Mouse (Mus musculus) C2C12 (cell line): ENCODE measurements around the gene Man2a2. TPM values are rescaled to one million over a fixed set of nuclear protein-coding genes. Genes with fewer than 3 reads are reported as not detected.
A peak's percentile ranks its signal among the peaks of the same experiment; 100 is the strongest.

Source experiments
- H3K27me3 ChIP-seq: one replicate; pipeline ENCODE4 v1.6.1; 2011; ENCODE audit not compliant: control insufficient read depth, insufficient read depth, insufficient read length
- H3K36me3 ChIP-seq: one replicate; pipeline ENCODE4 v1.6.1; 2011; ENCODE audit not compliant: control insufficient read depth, insufficient read depth
- H3K4me3 ChIP-seq: one replicate; pipeline ENCODE4 v1.5.1; 2011; ENCODE audit warnings: mild to moderate bottlenecking, control low read depth; ENCODE audit not compliant: poor library complexity, insufficient read depth, severe bottlenecking
- H3K79me2 ChIP-seq: one replicate; pipeline ENCODE4 v1.6.1; 2011; ENCODE audit not compliant: control insufficient read depth, insufficient read depth
- H3K79me3 ChIP-seq: one replicate; pipeline ENCODE4 v1.6.1; 2011; ENCODE audit warnings: low read depth, control low read depth
- H3ac ChIP-seq: one replicate; pipeline ENCODE3; 2011; ENCODE audit warnings: low read depth; ENCODE audit not compliant: control insufficient read depth, insufficient read length
- CEBPB ChIP-seq: IDR thresholded peaks from one replicate; pipeline ENCODE4 v1.6.1; 2011; ENCODE audit warnings: low read depth, mild to moderate bottlenecking, control low read depth, moderate library complexity
- CTCF ChIP-seq: IDR thresholded peaks from one replicate; pipeline ENCODE4 v1.5.1; 2011; ENCODE audit not compliant: control insufficient read depth, insufficient read depth, insufficient read length
- FOSL1 ChIP-seq: IDR thresholded peaks from one replicate; pipeline ENCODE4 v1.8.0; 2011; ENCODE audit warnings: mild to moderate bottlenecking, low read length; ENCODE audit not compliant: poor library complexity, insufficient read depth, severe bottlenecking
- MAX ChIP-seq: IDR thresholded peaks from one replicate; pipeline ENCODE4 v1.6.1; 2011; ENCODE audit warnings: mild to moderate bottlenecking, control low read depth
- MYOD1 ChIP-seq: IDR thresholded peaks from one replicate; pipeline ENCODE4 v1.6.1; 2011; ENCODE audit warnings: low read depth; ENCODE audit not compliant: control insufficient read depth, insufficient read length
- MYOG ChIP-seq: IDR thresholded peaks from one replicate; pipeline ENCODE4 v1.6.1; 2011; ENCODE audit not compliant: control insufficient read depth, insufficient read length; ENCODE audit errors: extremely low read depth
- USF1 ChIP-seq: IDR thresholded peaks from one replicate; pipeline ENCODE4 v1.6.1; 2011; ENCODE audit warnings: low read depth, mild to moderate bottlenecking, control low read depth, moderate library complexity
- polyA plus RNA-seq: library from polyadenylated mRNA; unstranded; fragments of >200 nt; fragmentation: generic; extraction: Trizol; gene quantifications from one replicate; pipeline ENCODE4 v1.2.1, GENCODE M21; 2012; ENCODE audit warnings: missing spikeins

The Man2a2 gene
- polyA plus RNA-seq, 1 experiment, result 21.5 TPM

DNA sequence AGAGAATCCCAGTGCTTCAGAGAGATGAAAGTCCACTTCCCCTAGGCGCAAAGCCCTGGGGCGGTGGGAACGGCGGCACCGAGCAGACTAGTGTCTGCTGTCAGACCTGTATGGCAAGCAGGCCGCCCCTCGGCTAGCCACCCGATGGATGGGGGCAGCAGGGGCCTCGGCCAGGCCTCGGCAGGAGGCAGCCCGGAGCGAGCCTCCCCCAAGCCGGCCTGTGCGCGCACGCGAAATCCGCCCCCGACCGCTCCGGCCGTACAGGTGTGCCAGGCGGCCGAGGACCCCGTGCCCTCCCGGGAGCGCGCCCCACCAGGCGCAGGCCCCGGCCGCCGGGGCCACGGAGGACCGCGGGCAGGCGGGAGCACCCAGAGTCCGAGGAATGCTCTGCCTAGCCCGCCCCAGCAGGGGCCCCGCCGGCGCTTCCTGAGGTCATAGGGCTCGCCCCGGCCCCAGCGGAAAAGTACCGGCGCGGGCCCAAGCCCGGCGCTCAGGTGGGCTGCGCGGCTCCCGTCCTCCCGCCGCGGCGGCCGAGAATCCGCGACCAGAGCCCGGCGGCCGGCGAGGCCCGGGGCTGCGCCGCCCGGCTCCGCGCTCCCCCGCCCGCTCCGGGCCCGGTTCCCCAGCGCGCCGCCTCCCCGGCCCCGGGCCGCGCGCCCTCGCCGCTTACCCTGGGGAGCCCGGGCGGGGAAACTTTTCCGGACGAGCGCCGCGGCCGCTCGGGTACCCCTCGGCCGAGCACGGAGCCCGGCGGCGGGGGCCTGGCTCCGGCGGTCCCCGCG is 30.9 kb upstream of the Man2a2 start:
- peak overlapping the region; percentile 65 for H3K4me3 ChIP-seq
- no peaks in the 10 kb centered on the region for H3K27me3 ChIP-seq
- peaks cover 12% of the 10 kb centered on the region for H3K36me3 ChIP-seq
- H3ac ChIP-seq, result peak overlapping the region; percentile 97
- TF ChIP-seq CEBPB (no peak), MYOD1 (no peak), USF1 (no peak), MAX (no peak), MYOG (no peak), FOSL1 (no peak), CTCF (no peak)
- H3K79me3 ChIP-seq, result peaks cover 30% of the 10 kb centered on the region
- H3K79me2 ChIP-seq, result peaks cover 59% of the 10 kb centered on the region

DNA sequence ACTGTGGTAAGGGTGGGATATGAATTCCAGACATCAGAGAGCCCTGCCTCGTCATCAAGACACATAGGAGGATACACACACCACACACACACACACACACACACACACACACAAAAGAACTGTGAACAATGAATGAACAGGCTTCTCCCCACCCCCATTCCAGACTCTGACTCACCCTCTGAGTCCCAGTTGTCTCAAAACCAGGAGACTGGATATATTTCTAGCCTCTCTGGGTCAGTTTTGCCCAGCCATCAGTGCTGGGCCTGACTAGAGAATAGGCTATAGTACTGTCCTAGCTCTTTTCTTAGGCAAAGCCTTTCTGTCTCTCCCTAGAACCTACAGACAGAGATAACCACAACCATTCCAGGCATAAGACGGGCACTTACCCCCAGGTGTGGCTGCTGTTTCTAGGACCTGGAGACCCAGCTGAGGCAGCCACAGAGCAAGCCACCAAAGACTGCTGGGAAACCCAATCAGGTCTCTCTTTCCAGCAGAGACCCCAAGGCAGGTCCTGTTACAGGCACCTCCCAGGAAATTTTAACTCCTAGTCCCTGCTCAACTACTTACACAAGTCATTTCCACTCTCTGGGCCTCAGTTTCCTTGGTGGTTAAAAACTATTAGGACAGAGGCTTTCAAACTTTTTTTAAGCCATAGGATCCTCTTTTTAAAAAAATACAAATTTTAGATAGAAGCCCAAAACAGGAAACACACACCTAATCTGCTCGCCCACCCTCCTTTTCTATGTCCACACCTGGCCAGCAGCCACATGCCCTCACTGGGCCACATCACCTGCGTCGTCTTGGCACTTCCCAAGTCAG is 30.1 kb upstream of the Man2a2 start:
- peaks cover 30% of the 10 kb centered on the region for H3K79me3 ChIP-seq
- no peaks in the 10 kb centered on the region for H3K27me3 ChIP-seq
- H3ac ChIP-seq, result peak overlapping the region; percentile 97
- H3K79me2 ChIP-seq, result peaks cover 63% of the 10 kb centered on the region
- peaks cover 18% of the 10 kb centered on the region for H3K36me3 ChIP-seq
- TF ChIP-seq MYOD1, result no peak
- TF ChIP-seq FOSL1, result peak; percentile 66
- H3K4me3 ChIP-seq, result peak overlapping the region; percentile 65

DNA sequence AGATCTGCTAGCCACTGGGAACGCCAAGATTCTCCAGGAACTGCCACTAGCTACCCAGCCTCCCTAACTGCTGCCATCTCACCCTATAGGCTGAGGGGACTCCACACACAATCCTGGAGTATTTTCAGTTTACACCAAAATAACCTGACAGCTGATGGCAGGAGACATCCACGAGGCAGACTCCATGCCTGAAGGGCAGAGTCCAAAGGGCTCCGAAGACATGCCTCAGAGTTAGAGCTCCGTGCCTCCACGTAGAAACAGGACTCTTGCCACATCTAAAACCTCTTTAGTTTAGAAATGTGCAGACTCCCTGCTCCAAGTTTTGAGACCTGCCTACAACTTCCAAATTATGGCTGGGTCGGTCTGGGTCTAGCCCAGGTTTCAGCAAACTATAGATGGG is 29.4 kb upstream of the Man2a2 start:
- peak overlapping the region; percentile 19 for H3K4me3 ChIP-seq
- TF ChIP-seq CEBPB (no peak), CTCF (no peak), MYOD1 (no peak), MAX (no peak), MYOG (no peak), FOSL1 (no peak), USF1 (no peak)

DNA sequence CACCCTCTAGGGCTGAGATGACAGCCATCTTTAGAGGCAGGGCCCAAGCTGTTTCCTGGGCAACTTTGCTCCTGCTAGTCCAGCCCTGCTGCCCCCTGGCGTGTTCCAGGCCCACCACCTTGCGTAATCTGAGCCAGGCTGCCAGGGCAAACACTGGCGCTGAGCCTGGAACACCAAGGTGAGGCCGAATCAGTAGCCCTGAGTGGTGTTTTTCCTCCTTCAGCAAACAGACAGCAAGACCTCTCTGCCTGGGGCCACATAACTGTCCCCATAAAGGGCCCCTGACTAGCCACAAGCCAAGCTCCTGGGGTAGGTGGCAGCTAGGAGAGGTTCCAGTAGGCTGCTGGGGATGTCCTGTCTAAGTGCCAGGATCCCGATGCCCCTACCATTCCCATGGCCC is 28.9 kb upstream of the Man2a2 start:
- no peaks in the 10 kb centered on the region for H3K27me3 ChIP-seq
- H3K79me3 ChIP-seq, result peaks cover 30% of the 10 kb centered on the region
- H3K36me3 ChIP-seq, result peaks cover 27% of the 10 kb centered on the region
- peaks cover 63% of the 10 kb centered on the region for H3K79me2 ChIP-seq
- H3ac ChIP-seq, result no peak overlapping the region
- no peak for TF ChIP-seq CTCF
- TF ChIP-seq CEBPB, result peak; percentile 81
- H3K4me3 ChIP-seq, result peak overlapping the region; percentile 6

More for the DNA sequence above, 29.4 kb upstream of the Man2a2 start:
- Histone ChIP-seq H3K27me3 (no peaks in the 10 kb centered on the region), H3K79me3 (peaks cover 30% of the 10 kb centered on the region), H3ac (peak overlapping the region; percentile 26), H3K79me2 (peaks cover 63% of the 10 kb centered on the region), H3K36me3 (peaks cover 22% of the 10 kb centered on the region)

DNA sequence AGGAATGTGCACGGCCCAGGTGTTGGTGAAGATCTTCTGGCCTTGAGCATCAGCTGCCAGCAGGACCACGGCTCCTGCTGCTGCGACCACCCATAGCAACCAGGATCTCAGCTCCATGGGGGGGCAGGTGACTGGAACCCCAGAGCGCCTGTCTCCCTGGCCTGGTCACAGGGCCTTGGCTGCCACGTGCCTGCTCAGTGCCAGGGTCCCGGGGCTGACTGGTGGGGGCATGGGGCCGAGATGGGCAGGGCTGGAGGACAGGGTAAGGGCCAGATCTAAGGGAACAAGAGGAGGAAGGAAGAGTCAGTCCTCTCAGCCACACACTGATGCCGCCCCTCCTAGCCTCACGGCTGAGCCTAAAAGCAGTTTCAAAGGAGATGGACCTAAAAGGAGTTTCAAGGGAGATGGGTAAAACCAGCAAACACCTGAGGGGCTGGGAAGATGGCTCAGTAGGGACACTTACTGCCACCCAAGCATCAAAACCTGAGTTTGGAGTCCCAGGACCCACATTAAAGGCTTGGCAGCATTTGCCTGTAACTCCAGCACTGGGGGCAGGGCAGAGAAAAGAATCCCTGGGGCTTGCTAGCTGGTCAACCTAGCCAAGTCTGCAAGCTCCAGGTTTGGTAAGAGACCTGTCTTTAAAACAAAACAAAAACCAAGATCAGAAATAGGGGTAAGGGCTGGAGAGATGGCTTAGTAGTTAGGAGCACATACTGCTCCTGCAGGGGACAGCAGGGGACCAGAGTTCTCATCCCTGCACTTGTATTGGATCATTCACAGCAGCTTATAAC is 27.7 kb upstream of the Man2a2 start:
- no peak overlapping the region for H3ac ChIP-seq
- peaks cover 63% of the 10 kb centered on the region for H3K79me2 ChIP-seq
- H3K79me3 ChIP-seq, result peaks cover 30% of the 10 kb centered on the region
- H3K36me3 ChIP-seq, result peaks cover 34% of the 10 kb centered on the region
- H3K27me3 ChIP-seq, result no peaks in the 10 kb centered on the region
- no peak overlapping the region for H3K4me3 ChIP-seq
- no peak for TF ChIP-seq MAX
- no peak for TF ChIP-seq CEBPB
